Mouse (Mus musculus) naive thymus-derived CD4-positive, alpha-beta T cell, adult 2 months (primary cell): ENCODE measurements around the gene Tssk1.

Experiments used
- DNase-seq: peaks from one replicate; pipeline ENCODE4 v3.0.0-alpha.2; 2011; ENCODE audit warnings: low read depth

Gene Tssk1

GRCm38 (mm10) chr16:17898462-17898861 lies 4.4 kb downstream of the Tssk1 start, which contains the start of the genes Dgcr2 and Tssk2:
TSS of gene Dgcr2 (minus strand) at chr16:17898562.
TSS of gene Tssk2 (plus strand) at chr16:17898637.
- no peak for DNase-seq

DNA sequence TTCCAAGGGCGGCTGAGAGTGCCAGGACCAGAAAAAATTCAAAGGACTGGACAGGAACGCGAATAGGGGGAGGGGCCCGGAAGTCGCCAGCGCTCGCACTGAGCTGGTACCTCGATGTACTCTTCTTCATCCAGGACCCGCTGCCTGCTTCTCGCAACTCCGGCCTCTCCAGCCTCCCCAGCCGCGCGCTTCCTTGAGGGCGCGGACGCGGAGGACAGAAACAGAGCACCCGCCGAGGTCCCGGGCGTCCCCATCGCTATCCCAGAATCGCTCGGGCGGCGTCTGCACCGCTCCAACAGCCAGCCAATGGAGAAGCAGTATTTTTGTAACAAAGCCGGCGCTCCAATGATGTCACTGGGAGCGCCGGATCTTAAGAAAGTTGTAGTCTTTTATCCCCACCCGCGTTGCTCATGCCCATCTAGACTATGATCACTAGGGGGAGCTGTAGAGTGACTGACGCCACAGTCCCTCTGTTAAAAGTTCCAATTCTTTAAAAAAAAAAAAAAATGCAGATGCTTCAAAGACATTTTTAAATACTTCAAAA lies 17.1 kb downstream of the Tssk1 start, which contains the start of gene Ess2:
Ess2 (minus strand) TSS at position 297 of the 544 bp plus-strand sequence.
- DNase-seq: peak; percentile 97

- peak; percentile 46 for DNase-seq
Measured at GRCm38 (mm10) chr16:17914307-17915249, 20.6 kb downstream of the Tssk1 start, which contains the start of gene Gsc2. TSS of gene Gsc2 (minus strand) at chr16:17915059.

DNA sequence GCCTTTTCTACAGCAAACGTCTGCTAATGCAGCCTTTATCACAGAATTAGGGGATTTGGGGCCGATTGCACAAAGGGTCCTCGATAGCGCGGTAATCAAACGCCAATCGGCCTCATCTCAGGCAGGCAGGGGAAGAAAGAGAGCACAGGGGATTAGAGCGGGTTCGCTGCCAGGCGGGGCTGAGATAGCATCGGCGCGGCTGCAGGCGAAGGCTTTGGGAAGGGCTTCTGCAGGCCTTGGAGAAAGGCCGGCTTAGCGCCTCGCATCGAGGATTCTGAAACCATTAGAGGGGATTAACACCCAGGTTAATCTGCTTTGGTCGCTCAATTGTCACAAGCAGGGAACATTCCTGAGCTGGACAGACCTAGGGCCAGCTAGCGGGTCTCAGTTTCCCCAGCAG lies 26.6 kb downstream of the Tssk1 start:
- no peak for DNase-seq

DNA sequence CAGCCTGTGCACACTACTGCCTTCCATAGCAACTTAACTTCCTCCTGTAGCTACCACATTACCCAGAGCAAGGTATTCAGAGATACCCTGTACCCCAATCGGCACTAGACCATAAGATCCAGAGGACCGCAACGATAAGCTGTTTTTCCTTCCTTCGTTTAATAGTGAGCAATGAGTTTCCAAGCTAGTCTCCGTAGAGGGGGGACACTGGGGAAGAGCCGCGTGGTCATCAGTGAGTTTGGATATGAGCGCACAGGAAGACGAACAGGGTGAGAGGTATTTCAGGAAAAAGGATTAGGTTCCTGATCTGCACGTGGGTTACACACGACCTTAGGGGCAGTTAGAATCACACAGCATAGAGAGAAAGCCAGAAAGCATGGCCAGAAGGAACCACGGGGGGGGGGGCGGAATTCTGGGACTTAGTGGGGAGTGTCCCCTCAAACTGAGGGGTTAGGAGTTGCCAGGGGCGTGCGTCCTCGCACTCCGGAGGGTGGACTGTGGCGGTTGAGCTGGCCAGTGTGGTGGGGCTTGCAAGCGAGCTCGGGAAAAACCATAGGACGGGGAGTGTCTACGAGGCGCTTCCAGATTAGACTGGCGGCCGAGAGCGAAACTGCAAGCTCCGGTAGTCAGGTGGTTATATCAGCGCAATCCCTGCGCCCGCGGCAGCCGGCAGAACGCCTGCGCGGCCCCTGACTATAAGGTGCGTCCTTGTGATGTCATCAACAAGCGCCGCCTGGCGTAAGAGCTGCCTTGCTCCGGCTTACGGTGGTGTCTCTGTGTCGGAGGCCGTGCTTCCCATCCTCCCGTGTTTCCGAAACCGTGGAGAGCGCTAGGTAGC lies 27.5 kb downstream of the Tssk1 start:
- peak; percentile 97 for DNase-seq

DNA sequence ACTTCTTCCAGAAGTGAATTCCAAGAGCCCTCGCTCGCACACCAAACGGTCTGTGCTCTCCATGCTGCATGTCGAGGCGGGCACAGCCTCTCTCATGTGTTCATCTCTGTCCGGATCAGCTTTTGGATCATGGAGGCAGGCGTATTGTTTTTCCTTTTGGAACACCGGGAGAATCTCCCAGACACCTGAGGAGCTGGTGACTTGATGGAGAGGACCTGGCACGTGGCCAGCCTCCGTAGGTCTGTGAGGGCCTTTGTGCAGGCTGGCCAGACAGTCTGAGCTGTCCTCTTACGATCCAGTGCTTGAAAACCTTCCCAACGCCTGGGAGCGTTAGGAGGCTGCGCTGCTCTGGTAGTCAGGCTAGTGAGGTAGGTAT lies 28.1 kb downstream of the Tssk1 start:
- no peak for DNase-seq

DNA sequence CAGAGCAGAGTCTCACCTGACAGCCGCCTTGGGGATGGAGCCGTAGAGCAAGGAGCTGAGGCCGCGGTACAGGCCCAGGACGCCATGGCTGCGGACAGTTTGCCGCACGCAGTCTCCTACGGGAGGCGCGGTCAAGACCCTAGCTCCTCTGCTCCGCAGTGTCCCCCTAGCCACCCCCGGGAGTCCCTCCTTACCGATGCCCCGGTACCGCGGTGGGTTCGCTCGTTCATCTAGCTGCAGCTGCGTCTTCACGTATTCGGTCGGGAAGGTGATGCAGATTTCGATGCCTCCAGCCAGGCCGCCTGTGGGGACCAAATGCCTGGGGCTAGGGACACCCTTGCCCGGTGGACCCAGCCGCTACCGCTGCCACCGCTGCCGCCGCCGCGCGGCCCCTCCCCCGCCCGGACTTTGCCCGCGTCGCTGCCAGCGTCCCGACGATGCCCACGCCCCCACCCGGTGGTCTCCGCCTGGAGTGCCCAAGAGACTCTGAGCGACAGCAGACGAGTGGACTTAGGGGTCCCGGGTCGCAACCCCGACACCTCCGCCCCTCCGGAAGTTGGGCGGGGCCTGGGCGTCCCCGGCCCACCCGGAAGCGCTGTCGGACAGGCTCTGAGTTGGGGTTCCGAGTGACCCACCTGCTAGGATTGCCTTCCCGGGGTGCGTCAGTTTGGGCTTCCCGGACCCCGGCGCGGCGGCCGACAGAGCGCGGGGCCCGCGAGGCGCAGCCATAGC lies 33.5 kb downstream of the Tssk1 start:
- peak; percentile 50 for DNase-seq

GRCm38 (mm10) chr16:17928087-17928580 lies 34.1 kb downstream of the Tssk1 start, which contains the start of gene Slc25a1:
TSS of gene Slc25a1 (minus strand) at chr16:17928219.
- DNase-seq: peak; percentile 59

DNA sequence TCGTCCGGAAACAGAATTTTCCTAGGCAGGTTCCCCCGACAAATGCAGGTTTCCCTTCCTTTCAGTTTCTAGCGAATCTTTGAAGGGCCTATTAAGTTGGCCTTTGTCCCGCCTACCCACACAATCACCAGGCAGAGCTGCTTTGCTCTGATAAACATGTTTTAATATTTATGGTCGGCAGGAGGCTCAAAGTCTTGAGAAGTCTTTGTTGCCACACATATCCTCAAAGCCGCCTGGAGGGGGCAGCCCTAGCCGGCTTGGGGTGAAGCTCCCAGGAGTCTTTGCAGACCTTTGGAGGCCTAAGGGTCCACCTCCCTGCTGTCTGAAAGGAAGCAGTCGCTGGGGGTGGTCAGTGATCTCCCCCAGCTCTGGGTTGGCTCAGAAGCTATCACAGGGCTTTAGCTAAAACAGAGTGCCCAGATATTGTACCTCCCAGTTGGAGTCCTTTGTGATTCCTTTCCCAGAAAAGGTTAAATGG lies 34.6 kb downstream of the Tssk1 start:
- peak; percentile 89 for DNase-seq

DNA sequence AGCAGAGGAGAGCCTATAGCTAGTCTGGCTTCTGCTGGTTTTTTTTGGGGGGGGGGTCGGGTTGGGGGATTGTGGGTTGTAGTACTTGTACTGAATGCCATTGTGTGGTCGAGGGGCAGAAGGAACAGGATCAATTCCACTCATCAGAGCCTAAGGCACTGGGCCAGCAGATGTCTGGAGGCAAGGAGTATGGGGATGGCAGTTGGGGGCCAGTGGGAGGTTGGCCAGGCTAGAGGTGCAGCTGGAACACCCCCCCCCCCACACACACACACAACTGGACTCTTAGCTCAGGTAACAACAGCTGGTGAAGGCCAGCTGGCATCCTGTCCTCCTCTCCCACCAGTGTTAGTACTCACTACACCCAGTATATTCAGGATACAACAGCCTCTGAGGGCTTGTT lies 35.2 kb downstream of the Tssk1 start:
- DNase-seq: no peak

GRCm38 (mm10) chr16:17929631-17930030 lies 35.6 kb downstream of the Tssk1 start:
- no peak for DNase-seq

DNA sequence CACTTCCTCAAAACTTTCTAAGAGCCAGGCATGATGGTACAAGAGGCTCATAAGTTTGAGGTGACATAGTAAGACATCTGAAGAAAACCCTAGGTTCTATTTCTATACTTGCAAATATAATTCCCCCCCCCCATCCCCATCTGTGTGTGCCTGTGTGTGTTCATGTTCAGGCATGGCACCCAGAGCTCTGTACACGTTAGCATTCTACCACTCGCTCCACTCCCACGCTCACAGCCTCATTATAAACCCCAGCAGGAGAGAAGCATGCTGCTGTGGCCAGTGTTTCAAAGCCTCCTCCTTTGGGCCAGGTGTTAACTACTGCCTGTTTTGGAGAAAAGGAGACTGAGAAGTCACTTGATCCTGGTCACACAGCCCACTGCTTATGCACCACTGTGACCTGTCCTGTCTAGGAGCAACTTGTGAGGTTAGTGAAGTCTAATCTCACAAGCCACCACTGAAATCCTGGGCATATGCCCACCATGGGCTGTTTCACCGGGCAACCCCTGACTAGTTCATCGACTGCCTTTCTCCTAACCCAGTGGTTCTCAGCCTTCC lies 38.0 kb downstream of the Tssk1 start:
- DNase-seq: no peak

DNA sequence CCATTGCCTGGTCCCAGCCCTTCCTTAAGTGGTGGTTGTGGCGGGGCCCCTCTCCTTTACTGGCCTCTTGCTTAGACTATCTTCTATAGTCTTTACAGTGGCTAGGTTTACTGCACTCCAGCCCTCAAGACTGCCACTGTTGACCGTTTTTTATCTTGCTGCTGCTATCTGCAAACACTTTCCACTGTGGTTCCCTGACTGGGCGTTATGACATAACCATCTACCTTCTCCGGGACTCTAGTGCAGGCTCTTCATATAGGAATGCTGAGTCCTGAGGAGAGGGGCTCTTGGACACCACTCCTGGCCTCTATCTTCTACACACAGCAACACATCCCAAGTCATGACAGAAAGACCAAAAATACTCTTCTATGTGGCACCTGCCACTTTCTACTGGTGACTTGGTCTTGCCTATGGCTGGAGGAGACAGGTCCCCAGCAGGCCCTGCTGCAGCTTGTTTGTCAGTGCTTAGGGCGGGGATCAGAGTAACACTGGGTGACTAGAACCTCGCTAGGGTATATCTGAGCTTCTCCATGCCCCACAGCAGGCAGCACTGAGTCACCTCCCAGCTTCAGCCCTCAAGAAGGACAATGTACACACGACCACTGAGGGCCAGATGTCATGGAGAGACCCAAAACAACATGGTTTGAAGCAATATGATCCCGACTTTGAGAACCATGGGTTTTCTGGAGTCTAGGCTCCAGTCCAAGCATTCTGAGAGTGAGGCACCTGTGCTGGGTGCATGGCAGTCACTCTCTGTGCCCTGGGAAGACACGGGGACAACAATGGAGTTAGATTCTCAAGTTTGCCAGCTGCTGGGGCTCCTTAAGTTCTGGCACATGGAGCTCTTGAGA lies 39.8 kb downstream of the Tssk1 start:
- DNase-seq: no peak

GRCm38 (mm10) chr16:17934445-17934910 lies 40.5 kb downstream of the Tssk1 start:
- peak; percentile 46 for DNase-seq

GRCm38 (mm10) chr16:17936776-17937175 lies 42.8 kb downstream of the Tssk1 start:
- DNase-seq: no peak

DNA sequence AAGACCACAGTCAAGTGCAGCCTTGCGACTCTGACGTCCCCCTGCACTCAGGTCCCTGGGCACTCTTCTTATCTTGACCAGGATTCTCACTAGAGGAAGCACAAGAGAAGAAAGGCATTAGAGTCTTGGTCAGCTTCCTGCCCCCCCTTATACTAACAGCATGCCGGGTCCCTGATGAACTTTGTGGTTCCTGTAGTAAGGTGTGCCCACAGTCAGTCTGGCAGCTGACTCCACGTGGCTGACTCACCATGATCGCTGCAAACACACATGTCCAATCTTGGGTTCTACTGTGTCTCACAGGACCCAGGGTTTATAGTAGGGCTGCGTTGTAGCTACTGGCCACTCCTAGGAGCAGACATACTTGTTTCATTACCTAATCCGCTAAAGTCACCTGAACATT lies 44.2 kb downstream of the Tssk1 start:
- DNase-seq: no peak

GRCm38 (mm10) chr16:17938821-17939220 lies 44.8 kb downstream of the Tssk1 start:
- peak; percentile 82 for DNase-seq

DNA sequence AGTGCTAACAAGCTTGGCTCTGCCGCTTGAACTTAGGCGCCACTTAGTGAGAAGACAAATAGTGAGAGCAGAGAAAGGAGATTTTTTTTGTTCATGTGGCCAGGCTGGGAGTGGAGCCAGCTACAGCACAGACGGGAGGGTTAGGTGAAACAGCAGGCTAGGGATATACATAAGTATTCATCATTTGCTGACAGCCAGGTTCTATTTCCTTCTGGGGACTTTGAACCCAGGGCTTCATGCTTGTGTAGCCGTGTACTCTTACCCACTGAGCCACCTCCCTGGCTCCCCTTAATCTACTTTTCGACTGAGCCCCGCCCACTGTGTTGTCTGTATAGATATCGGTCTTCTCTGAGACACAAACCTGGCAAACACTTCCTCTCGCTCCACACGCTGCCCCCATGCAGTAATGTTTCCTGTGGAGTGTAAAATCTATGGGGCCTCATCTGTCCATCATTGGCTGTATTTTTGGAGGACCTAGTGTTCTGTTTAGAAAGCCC lies 45.3 kb downstream of the Tssk1 start:
- DNase-seq: no peak

- no peak for DNase-seq
Measured at GRCm38 (mm10) chr16:17943466-17943865, 49.4 kb downstream of the Tssk1 start.
